Mouse (Mus musculus): Measurements from ENCODE around the gene Plekhg1.

The Plekhg1 gene

GRCm38 (mm10) chr10:3891381-3892263 lies 151.5 kb downstream of the Plekhg1 start:
- DNase-seq (ENCODE audit: low spot score) = no peak

GRCm38 (mm10) chr10:3892368-3892767 lies 152.2 kb downstream of the Plekhg1 start:
- DNase-seq (ENCODE audit: low spot score) = no peak

- DNase-seq (ENCODE audit: low spot score) = no peak
Observed at GRCm38 (mm10) chr10:3898068-3898467, 157.9 kb downstream of the Plekhg1 start.

- DNase-seq (ENCODE audit: low spot score) = no peak
Observed at GRCm38 (mm10) chr10:3900416-3900956, 160.3 kb downstream of the Plekhg1 start.

GRCm38 (mm10) chr10:3905747-3906146 lies 165.6 kb downstream of the Plekhg1 start:
- no peak for DNase-seq (ENCODE audit: low spot score)

GRCm38 (mm10) chr10:3914104-3914503 lies 173.9 kb downstream of the Plekhg1 start:
- DNase-seq (ENCODE audit: low spot score) = no peak

- DNase-seq (ENCODE audit: low spot score) = no peak
Observed at GRCm38 (mm10) chr10:3920368-3921152, 180.4 kb downstream of the Plekhg1 start.

- DNase-seq (ENCODE audit: low spot score) = no peak
Observed at GRCm38 (mm10) chr10:3928008-3928545, 187.9 kb downstream of the Plekhg1 start.

GRCm38 (mm10) chr10:3931831-3932230 lies 191.7 kb downstream of the Plekhg1 start:
- DNase-seq (ENCODE audit: low spot score) = no peak

- no peak for DNase-seq (ENCODE audit: low spot score)
Observed at GRCm38 (mm10) chr10:3933311-3933940, 193.3 kb downstream of the Plekhg1 start.

GRCm38 (mm10) chr10:3936864-3937263 lies 196.7 kb downstream of the Plekhg1 start:
- no peak for DNase-seq (ENCODE audit: low spot score)

- DNase-seq (ENCODE audit: low spot score) = no peak
Observed at GRCm38 (mm10) chr10:3939895-3940595, 199.9 kb downstream of the Plekhg1 start.

GRCm38 (mm10) chr10:3940596-3940975 lies 200.4 kb downstream of the Plekhg1 start:
- no peak for DNase-seq (ENCODE audit: low spot score)

GRCm38 (mm10) chr10:3941054-3941757 lies 201.0 kb downstream of the Plekhg1 start:
- DNase-seq (ENCODE audit: low spot score) = peak; percentile 57

- no peak for DNase-seq (ENCODE audit: low spot score)
Observed at GRCm38 (mm10) chr10:3942289-3942688, 202.1 kb downstream of the Plekhg1 start.

- DNase-seq (ENCODE audit: low spot score) = peak; percentile 64
Observed at GRCm38 (mm10) chr10:3943492-3944395, 203.6 kb downstream of the Plekhg1 start.

- no peak for DNase-seq (ENCODE audit: low spot score)
Observed at GRCm38 (mm10) chr10:3946871-3947270, 206.7 kb downstream of the Plekhg1 start.

GRCm38 (mm10) chr10:3947346-3947745 lies 207.2 kb downstream of the Plekhg1 start:
- DNase-seq (ENCODE audit: low spot score) = no peak

GRCm38 (mm10) chr10:3949306-3949705 lies 209.1 kb downstream of the Plekhg1 start:
- DNase-seq (ENCODE audit: low spot score) = no peak

GRCm38 (mm10) chr10:3956471-3956870 lies 216.3 kb downstream of the Plekhg1 start:
- no peak for DNase-seq (ENCODE audit: low spot score)
